Comparison of ENCODE assay signal across 19 mouse cellular contexts in the genomic region with DNA sequence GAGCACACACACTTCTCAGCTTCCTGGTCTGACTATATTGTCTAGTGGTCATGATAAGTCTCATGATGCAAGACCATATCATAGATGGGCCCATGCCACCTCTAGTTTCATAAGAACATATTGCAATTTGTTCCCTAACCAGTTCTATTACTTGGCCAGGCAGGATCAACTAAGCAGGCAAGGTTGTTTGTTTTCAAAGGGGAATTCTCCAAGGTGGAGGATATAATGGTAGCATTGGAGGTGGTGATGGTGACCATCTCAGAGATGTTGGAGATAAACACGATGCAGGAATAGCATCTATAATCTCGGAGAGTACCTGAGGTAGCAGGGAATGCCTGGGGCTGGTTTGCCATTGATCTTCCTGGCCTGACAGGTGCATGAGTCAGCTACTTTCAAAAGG. TPM values are rescaled to one million over a fixed set of nuclear protein-coding genes. Genes with fewer than 3 reads are reported as not detected.
A peak's percentile ranks its signal among the peaks of the same experiment; 100 is the strongest.
DNase-seq lines count a peak whose midpoint lies in the region; ATAC-seq lines count a peak whose summit lies in the region.
"Had no signal": no experiment of that assay in that cellular context is flagged by ENCODE, and none has a peak within 500 bp of the region (broad histone marks: within the 10 kb centered on the region; RNA-seq: fewer than 3 reads in every experiment).

No protein-coding gene starts in this region.

- H3K4me1 ChIP-seq in limb, embryonic 11.5 days (ENCODE audit: control insufficient read depth, insufficient read depth, low read length) = no peaks in the 10 kb centered on the region
- H3K4me1 ChIP-seq in limb, embryonic 10.5 days = no peaks in the 10 kb centered on the region
- H3K4me1 ChIP-seq: embryonic facial prominence, embryonic 10.5 days; embryonic facial prominence, embryonic 12.5 days; forebrain, embryonic 13.5 days had no signal

- no peak overlapping the region for H3K27ac ChIP-seq in limb, embryonic 11.5 days (replicated peaks; ENCODE audit: low read depth, low read length)
- no peak overlapping the region for H3K27ac ChIP-seq in limb, embryonic 10.5 days
- H3K27ac ChIP-seq: embryonic facial prominence, embryonic 10.5 days; embryonic facial prominence, embryonic 12.5 days; forebrain, embryonic 13.5 days; forebrain, embryonic 15.5 days had no signal

- peak; percentile 14 for DNase-seq in limb, embryonic 11.5 days (ENCODE audit: low spot score)
- DNase-seq in limb, embryonic 10.5 days (ENCODE audit: low spot score) = no peak
- peak; percentile 62 for DNase-seq in fat pad, adult 2 months (ENCODE audit: extremely low read depth, low read depth, low spot score)
- DNase-seq in gonadal fat pad, adult 2 months (ENCODE audit: low read depth) = peak; percentile 59
- DNase-seq in T-cell, adult 2 months (ENCODE audit: low spot score) = no peak
- DNase-seq: adrenal gland, adult 8-10 months; adrenal gland, postnatal 14 days; adrenal gland, postnatal 36 days; cerebellum, adult 11-12 months; cerebellum, adult 2 months; cerebellum, adult 9-10 months; cerebellum, postnatal 10 days; cerebellum, postnatal 25 days; forebrain, postnatal 0 days had no signal

- WGBS in limb, embryonic 11.5 days = 73% methylated on average over 2 of the region's 2 CpGs
- 80% methylated on average over 2 of the region's 2 CpGs for WGBS in limb, embryonic 10.5 days

- H3K4me2 ChIP-seq in limb, embryonic 11.5 days (ENCODE audit: low read depth, severe bottlenecking) = no peak overlapping the region
- H3K4me2 ChIP-seq: embryonic facial prominence, embryonic 12.5 days; forebrain, embryonic 13.5 days; forebrain, embryonic 15.5 days had no signal

- H3K9me3 ChIP-seq in limb, embryonic 11.5 days (ENCODE audit: control insufficient read depth, low read length) = no peaks in the 10 kb centered on the region
- H3K9me3 ChIP-seq in limb, embryonic 10.5 days (replicated peaks) = no peaks in the 10 kb centered on the region
- H3K9me3 ChIP-seq: forebrain, embryonic 13.5 days; forebrain, embryonic 15.5 days had no signal

- no peak overlapping the region for H3K9ac ChIP-seq in limb, embryonic 11.5 days (ENCODE audit: low read length)
- H3K9ac ChIP-seq: embryonic facial prominence, embryonic 12.5 days; forebrain, embryonic 13.5 days; forebrain, embryonic 15.5 days; forebrain, postnatal 0 days had no signal

- no peaks in the 10 kb centered on the region for H3K27me3 ChIP-seq in limb, embryonic 11.5 days (ENCODE audit: control insufficient read depth, insufficient read depth, low read length)
- no peaks in the 10 kb centered on the region for H3K27me3 ChIP-seq in limb, embryonic 10.5 days (ENCODE audit: low read depth, poor library complexity, severe bottlenecking)
- H3K27me3 ChIP-seq: embryonic facial prominence, embryonic 12.5 days; forebrain, embryonic 13.5 days; forebrain, embryonic 15.5 days had no signal

- no peak overlapping the region for H3K4me3 ChIP-seq in limb, embryonic 11.5 days (ENCODE audit: low read depth, low read length)
- no peak overlapping the region for H3K4me3 ChIP-seq in limb, embryonic 10.5 days
- H3K4me3 ChIP-seq: embryonic facial prominence, embryonic 10.5 days; embryonic facial prominence, embryonic 12.5 days; forebrain, embryonic 13.5 days; forebrain, embryonic 15.5 days had no signal

- ATAC-seq in limb, embryonic 11.5 days (ENCODE audit: insufficient number of reproducible peaks, low FRiP score, low TSS enrichment, low read depth) = no peak
- ATAC-seq: activated CD4-positive, CD25-positive, alpha-beta regulatory T cell, adult 4 months; forebrain, embryonic 13.5 days; forebrain, embryonic 15.5 days; forebrain, postnatal 0 days had no signal

- H3K36me3 ChIP-seq in limb, embryonic 11.5 days (ENCODE audit: control insufficient read depth, insufficient read depth, low read length) = no peaks in the 10 kb centered on the region
- no peaks in the 10 kb centered on the region for H3K36me3 ChIP-seq in limb, embryonic 10.5 days
- H3K36me3 ChIP-seq: embryonic facial prominence, embryonic 10.5 days; embryonic facial prominence, embryonic 12.5 days; forebrain, embryonic 15.5 days had no signal

RNA-seq across cellular contexts. Expression of gene Pik3r4, which starts 26.8 kb away (rescaled TPM):
- polyA plus RNA-seq in limb, embryonic 11.5 days (2014; fragmentation: Nextera tagmentation; extraction: Ambion mirVana) = 28.4 and 29.6 TPM in 2 replicates
- polyA plus RNA-seq in limb, embryonic 10.5 days (2016; fragmentation: Nextera tagmentation; extraction: Ambion mirVana) = 23.7 and 26.6 TPM in 2 replicates
- 17.7 and 26.6 TPM in 2 replicates for polyA plus RNA-seq in gonadal fat pad, adult 2 months (2012; rRNA removed)

Comparison
In these comparisons a context has a peak if more than half of its experiments do, and no peak if none do; other contexts are left out.
1. DNase-seq: peak in limb, embryonic 11.5 days (single experiment), fat pad, adult 2 months (single experiment) and gonadal fat pad, adult 2 months (single experiment); none in limb, embryonic 10.5 days (single experiment) and T-cell, adult 2 months (single experiment).